Mouse (Mus musculus): ENCODE results near the gene Cfap52. TPM values are rescaled to one million over a fixed set of nuclear protein-coding genes. Genes with fewer than 3 reads are reported as not detected.

Gene Cfap52
- total and polyA plus RNA-seq, 3 experiments = 0.64 TPM; not detected in 2

DNA sequence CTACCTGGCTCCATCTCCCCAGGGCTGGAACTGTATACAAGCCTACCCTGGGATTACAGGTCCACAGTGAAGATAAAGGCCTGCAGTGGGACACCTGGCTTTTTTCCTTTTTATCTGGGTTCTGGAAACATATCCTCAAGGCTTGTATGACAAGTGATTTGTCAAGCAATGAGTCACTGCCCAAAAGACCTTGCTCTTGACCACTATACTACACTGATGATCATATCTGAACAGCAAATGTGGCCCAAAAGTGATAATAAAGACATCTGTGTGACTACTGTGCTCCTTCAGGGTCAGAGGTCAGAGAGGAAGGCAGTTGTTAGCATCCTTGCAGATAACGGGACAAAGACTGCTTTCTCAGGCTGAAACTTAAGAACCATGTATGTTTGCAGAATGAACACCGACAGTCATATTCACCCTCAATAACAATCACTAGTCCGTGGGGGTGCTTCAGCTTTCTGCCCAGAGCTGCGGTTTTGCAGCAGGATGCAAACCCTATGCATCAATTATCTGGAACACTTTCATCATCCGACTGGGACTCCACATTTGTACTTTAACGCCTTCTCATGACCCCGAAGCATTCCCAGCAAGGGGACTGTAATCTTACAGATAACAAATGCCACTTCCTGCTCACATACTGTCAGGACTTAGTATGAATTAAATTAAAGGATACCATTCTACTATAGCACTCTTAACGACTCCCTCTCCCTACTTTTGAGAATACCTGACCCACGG, 45.1 kb downstream of the Cfap52 start:
- H3K4me3 ChIP-seq = peak overlapping the region; percentile 77; the same call in 1 of the 2 replicates
- DNase-seq = no peak

GRCm38 (mm10) chr11:67919593-67919992, 45.9 kb downstream of the Cfap52 start:
- intact Hi-C loops (cut with DNase I) = no loop called here
- no peak for TF ChIP-seq CTCF (IDR thresholded peaks at IDR 0.05)
- no peak for TF ChIP-seq POLR2A (IDR thresholded peaks at IDR 0.05; ENCODE audit: insufficient read depth, low read depth, low read length)
- TF ChIP-seq EP300 (IDR thresholded peaks at IDR 0.05; ENCODE audit: insufficient read depth, low read depth, low read length) = no peak
- Histone ChIP-seq H3K4me1 (ENCODE audit: control insufficient read depth, insufficient read depth, low read length) (peaks cover 6% of the 10 kb centered on the region), H3K27me3 (ENCODE audit: control insufficient read depth, insufficient read depth, low read length) (no peaks in the 10 kb centered on the region), H3K4me3 (no peak overlapping the region), H3K27ac (peak overlapping the region; percentile 89), H3K9ac (ENCODE audit: low read depth, low read length) (no peak overlapping the region), H3K36me3 (ENCODE audit: control insufficient read depth, insufficient read depth, low read length) (no peaks in the 10 kb centered on the region), H3K79me2 (replicated peaks; ENCODE audit: control insufficient read depth, insufficient read depth, low read length) (no peaks in the 10 kb centered on the region)
- DNase-seq = no peak
- 34% methylated on average over 5 of the region's 5 CpGs for WGBS

More for the DNA sequence above, 45.1 kb downstream of the Cfap52 start:
- TF ChIP-seq CTCF (IDR thresholded peaks at IDR 0.05) = no peak
- no peak for TF ChIP-seq POLR2A (IDR thresholded peaks at IDR 0.05; ENCODE audit: insufficient read depth, low read depth, low read length)
- no peak for TF ChIP-seq EP300 (IDR thresholded peaks at IDR 0.05; ENCODE audit: insufficient read depth, low read depth, low read length)
- Histone ChIP-seq H3K27ac (peak overlapping the region; percentile 89), H3K27me3 (ENCODE audit: control insufficient read depth, insufficient read depth, low read length) (no peaks in the 10 kb centered on the region), H3K79me2 (replicated peaks; ENCODE audit: control insufficient read depth, insufficient read depth, low read length) (no peaks in the 10 kb centered on the region), H3K36me3 (ENCODE audit: control insufficient read depth, insufficient read depth, low read length) (no peaks in the 10 kb centered on the region), H3K4me1 (ENCODE audit: control insufficient read depth, insufficient read depth, low read length) (peaks cover 6% of the 10 kb centered on the region), H3K9ac (ENCODE audit: low read depth, low read length) (no peak overlapping the region)
- intact Hi-C loops (cut with DNase I) = no loop called here
- 47% methylated on average over 9 of the region's 9 CpGs for WGBS

GRCm38 (mm10) chr11:67917126-67917525, 48.3 kb downstream of the Cfap52 start:
- TF ChIP-seq POLR2A (IDR thresholded peaks at IDR 0.05; ENCODE audit: insufficient read depth, low read depth, low read length) (peak; percentile 31; the same call in 1 of the 2 replicates), EP300 (IDR thresholded peaks at IDR 0.05; ENCODE audit: insufficient read depth, low read depth, low read length) (no peak)
- intact Hi-C loops (cut with DNase I) = no loop called here
- peaks cover 7% of the 10 kb centered on the region for H3K4me1 ChIP-seq (ENCODE audit: control insufficient read depth, insufficient read depth, low read length)
- H3K4me3 ChIP-seq = no peak overlapping the region
- H3K79me2 ChIP-seq (replicated peaks; ENCODE audit: control insufficient read depth, insufficient read depth, low read length) = no peaks in the 10 kb centered on the region
- 54% methylated on average over 3 of the region's 3 CpGs for WGBS
- peak overlapping the region; percentile 52 for H3K27ac ChIP-seq
- DNase-seq = no peak
- no peaks in the 10 kb centered on the region for H3K36me3 ChIP-seq (ENCODE audit: control insufficient read depth, insufficient read depth, low read length)
- no peaks in the 10 kb centered on the region for H3K27me3 ChIP-seq (ENCODE audit: control insufficient read depth, insufficient read depth, low read length)
- no peak overlapping the region for H3K9ac ChIP-seq (ENCODE audit: low read depth, low read length)

- no peaks in the 10 kb centered on the region; the same call in 1 of the 2 replicates for H3K36me3 ChIP-seq (ENCODE audit: control insufficient read depth, insufficient read depth, low read length)
- WGBS = 82% methylated on average over 5 of the region's 5 CpGs
Observed at GRCm38 (mm10) chr11:67911074-67911473, 54.4 kb downstream of the Cfap52 start.

DNA sequence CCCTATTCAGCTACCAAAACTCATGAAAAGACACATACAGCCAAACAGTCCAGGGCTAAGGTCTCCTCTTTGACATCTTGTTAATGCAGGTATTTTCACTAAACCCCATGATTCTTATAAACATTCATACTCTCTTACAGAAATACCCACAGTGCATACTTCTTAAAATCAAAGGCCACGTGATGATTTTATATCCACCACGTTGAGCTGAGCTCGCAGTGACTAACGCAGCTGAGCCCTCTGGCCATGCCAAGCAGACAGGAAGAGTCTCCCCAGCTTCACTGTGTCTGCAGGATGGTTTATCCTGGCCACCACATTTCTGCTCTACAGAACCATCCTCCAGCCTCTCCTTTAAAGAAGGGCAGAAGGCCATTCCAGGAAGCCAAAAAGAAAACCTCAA, 61.7 kb downstream of the Cfap52 start:
- no peaks in the 10 kb centered on the region for H3K4me1 ChIP-seq (ENCODE audit: control insufficient read depth, insufficient read depth, low read length)
- intact Hi-C loops (cut with DNase I) = no loop called here
- no peaks in the 10 kb centered on the region for H3K79me2 ChIP-seq (replicated peaks; ENCODE audit: control insufficient read depth, insufficient read depth, low read length)
- H3K27ac ChIP-seq = no peak overlapping the region
- TF ChIP-seq POLR2A (IDR thresholded peaks at IDR 0.05; ENCODE audit: insufficient read depth, low read depth, low read length) (no peak), CTCF (IDR thresholded peaks at IDR 0.05) (no peak), EP300 (IDR thresholded peaks at IDR 0.05; ENCODE audit: insufficient read depth, low read depth, low read length) (no peak)
- no peaks in the 10 kb centered on the region for H3K36me3 ChIP-seq (ENCODE audit: control insufficient read depth, insufficient read depth, low read length)
- H3K27me3 ChIP-seq (ENCODE audit: control insufficient read depth, insufficient read depth, low read length) = no peaks in the 10 kb centered on the region
- no peak overlapping the region for H3K9ac ChIP-seq (ENCODE audit: low read depth, low read length)
- WGBS = 75% methylated on average over 4 of the region's 4 CpGs
- DNase-seq = no peak
- H3K4me3 ChIP-seq = no peak overlapping the region

More at GRCm38 (mm10) chr11:67911074-67911473, 54.4 kb downstream of the Cfap52 start:
- no peak overlapping the region for H3K9ac ChIP-seq (ENCODE audit: low read depth, low read length)
- H3K27me3 ChIP-seq (ENCODE audit: control insufficient read depth, insufficient read depth, low read length) = no peaks in the 10 kb centered on the region
- H3K79me2 ChIP-seq (replicated peaks; ENCODE audit: control insufficient read depth, insufficient read depth, low read length) = no peaks in the 10 kb centered on the region
- H3K4me3 ChIP-seq = no peak overlapping the region
- DNase-seq = no peak
- intact Hi-C loops (cut with DNase I) = no loop called here
- peaks cover 1% of the 10 kb centered on the region; the same call in 1 of the 2 replicates for H3K4me1 ChIP-seq (ENCODE audit: control insufficient read depth, insufficient read depth, low read length)
- TF ChIP-seq EP300 (IDR thresholded peaks at IDR 0.05; ENCODE audit: insufficient read depth, low read depth, low read length) (no peak), POLR2A (IDR thresholded peaks at IDR 0.05; ENCODE audit: insufficient read depth, low read depth, low read length) (no peak), CTCF (IDR thresholded peaks at IDR 0.05) (no peak)
- H3K27ac ChIP-seq = no peak overlapping the region

DNA sequence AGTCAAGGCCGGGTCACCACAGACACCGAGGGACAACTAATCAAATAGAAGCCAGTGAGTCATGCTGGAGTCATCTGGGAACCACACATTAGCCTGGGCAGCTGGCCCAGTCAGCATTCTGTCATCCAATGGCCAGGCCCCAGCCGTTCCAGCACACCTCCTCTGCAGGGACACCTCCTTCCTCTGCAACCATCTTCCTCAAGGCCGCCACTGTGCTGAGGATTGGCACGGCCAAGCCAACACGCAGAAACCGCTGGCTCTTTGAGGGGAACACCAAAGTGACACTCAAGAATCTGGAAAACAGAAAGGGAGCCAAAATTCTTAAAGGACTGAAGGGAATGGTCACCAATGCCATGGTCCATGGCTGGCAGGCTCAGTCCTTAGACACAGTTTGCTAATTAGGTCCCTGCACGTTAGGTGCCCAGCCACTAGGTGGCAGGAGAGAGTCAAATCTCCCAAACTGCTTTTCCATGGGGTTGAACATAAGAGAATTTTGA, 68.3 kb downstream of the Cfap52 start:
- intact Hi-C loops (cut with DNase I) = loop anchor here (1.0 to 5.0 kb wide), 3 partner anchors 26 to 510 kb away; partner anchors contain the start of gene Cfap52
- DNase-seq = peak; percentile 82 to 88
- WGBS = 7% methylated on average over 8 of the region's 8 CpGs
- Histone ChIP-seq H3K4me3 (no peak overlapping the region), H3K4me1 (ENCODE audit: control insufficient read depth, insufficient read depth, low read length) (no peaks in the 10 kb centered on the region; the same call in 1 of the 2 replicates), H3K27ac (peak overlapping the region; percentile 73), H3K79me2 (replicated peaks; ENCODE audit: control insufficient read depth, insufficient read depth, low read length) (no peaks in the 10 kb centered on the region), H3K9ac (ENCODE audit: low read depth, low read length) (no peak overlapping the region), H3K27me3 (ENCODE audit: control insufficient read depth, insufficient read depth, low read length) (no peaks in the 10 kb centered on the region), H3K36me3 (ENCODE audit: control insufficient read depth, insufficient read depth, low read length) (no peaks in the 10 kb centered on the region)
- TF ChIP-seq EP300 (IDR thresholded peaks at IDR 0.05; ENCODE audit: insufficient read depth, low read depth, low read length) (no peak), CTCF (IDR thresholded peaks at IDR 0.05) (peak; percentile 97), POLR2A (IDR thresholded peaks at IDR 0.05; ENCODE audit: insufficient read depth, low read depth, low read length) (peak; percentile 31; the same call in 1 of the 2 replicates)

Data from heart, adult 2 months (tissue).